Mouse (Mus musculus): ENCODE data around the gene B4galt5.

B4galt5 gene

GRCm38 (mm10) chr2:167331432-167331921, 17.5 kb downstream of the B4galt5 start:
- no peak for DNase-seq

GRCm38 (mm10) chr2:167330581-167330980, 18.4 kb downstream of the B4galt5 start:
- DNase-seq: no peak

DNA sequence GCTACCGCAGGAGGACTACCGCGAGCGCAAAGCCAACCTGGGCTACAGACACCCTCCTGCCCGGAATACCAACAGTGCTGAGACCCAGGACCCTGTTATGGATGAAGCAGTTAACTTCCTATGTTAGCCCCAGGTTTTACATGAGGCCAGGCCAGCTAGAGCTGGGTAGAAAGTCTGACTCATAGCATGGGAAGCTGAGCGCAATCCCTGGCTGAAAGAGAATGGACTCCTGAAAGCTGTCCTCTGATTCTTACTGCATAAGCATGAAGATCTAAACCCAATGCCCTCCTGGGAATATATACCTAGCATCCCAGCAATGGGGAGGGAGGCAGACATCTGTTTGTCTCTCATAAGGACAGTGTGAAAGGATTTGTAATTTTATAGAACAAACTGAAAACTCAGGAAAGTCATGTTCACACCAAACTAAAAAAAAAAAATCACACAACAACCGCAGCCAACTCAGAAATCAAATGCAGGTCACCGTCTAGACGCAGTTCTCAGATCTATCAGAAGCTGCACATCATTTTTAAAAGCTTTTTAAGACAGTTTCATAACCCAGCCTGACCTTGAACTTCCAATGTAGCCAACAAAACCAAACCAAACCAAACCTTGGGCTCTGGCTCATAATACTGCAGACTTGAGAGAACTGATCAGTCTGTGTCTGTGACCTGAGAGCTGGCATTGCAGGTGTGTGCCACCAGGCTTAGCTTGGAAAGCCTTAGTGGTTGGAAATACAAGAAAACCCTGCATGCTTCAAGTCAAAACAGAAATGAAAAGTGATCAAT, 19.3 kb downstream of the B4galt5 start:
- DNase-seq: no peak

- no peak for DNase-seq
Observed at GRCm38 (mm10) chr2:167328340-167328739, 20.6 kb downstream of the B4galt5 start.

DNA sequence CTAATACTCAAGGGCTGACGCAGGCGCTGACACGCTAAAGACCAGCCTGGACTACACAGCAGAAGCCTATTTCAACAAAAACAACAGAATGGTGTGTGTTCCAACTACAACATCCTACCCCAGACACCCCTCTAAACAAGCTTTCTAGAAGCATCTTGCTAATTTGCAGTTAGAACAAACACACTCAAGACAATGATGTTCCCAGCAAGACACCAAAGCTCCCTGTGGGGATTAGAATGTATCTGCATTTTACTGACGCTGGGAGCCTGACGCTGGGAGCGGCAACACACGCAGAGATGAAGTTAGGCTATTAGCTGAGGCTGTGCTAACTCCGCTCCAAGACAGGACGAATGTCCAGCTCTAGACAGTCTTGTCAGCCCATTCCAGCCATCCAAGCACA, 22.4 kb downstream of the B4galt5 start:
- no peak for DNase-seq

DNA sequence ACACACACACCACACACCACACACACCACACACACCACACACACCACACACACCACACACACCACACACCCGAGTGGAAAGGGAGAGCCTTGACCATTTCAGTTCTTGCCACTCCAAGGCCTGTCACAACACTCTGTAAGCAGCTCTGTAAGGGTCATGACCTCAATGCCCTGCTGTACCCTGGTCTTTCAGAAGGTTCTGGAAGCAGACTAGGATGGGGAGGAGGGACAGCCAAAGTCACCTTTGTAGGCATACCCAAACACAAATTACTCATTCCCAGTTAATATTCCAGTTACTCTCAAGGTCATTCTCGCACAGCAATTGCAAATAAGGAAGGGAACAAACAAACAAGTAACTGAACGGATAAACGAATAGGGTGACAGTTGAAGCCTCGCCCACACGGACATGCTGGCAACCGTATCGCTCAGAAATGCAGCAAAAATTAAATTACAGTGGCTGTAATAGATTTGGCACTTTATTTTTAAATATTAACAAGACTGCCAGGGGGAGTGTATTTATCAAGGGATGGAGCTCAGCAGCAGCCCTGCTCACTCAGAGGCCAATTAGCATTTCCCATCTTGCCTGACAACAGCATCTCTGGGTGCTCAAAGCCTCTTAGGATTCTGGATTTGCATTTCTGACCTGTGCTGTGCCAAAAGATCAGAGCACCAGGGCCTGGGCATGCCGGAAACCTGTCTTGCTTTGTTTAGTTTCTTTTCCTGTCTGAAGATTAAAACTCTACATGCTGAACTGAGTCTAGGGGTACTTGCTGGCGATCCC, 24.6 kb downstream of the B4galt5 start:
- DNase-seq: no peak

DNA sequence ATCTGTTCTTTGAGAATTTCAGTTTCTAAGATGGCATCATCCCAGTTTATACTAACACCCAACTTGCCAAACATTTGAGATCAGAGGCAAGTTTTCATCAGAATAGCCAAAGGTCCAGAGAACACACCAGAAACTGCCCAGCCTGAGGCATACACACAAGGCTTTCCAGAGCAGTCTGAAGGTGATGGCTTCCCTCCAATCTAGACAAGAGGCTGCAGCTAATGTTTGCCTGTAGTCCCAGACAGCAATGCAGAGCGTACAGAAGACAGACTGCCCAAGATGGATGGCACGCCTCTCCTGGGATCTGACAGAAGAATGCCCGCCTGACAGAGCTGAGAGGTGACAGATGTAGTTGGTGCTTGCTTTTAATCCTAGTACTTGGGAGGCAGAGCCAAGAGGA, 25.9 kb downstream of the B4galt5 start:
- DNase-seq: no peak

GRCm38 (mm10) chr2:167321372-167321771, 27.6 kb downstream of the B4galt5 start:
- DNase-seq: no peak

GRCm38 (mm10) chr2:167318981-167319380, 30.0 kb downstream of the B4galt5 start:
- DNase-seq: no peak

- peak; percentile 15 to 18 for DNase-seq
Observed at GRCm38 (mm10) chr2:167316724-167317187, 32.2 kb downstream of the B4galt5 start.

DNA sequence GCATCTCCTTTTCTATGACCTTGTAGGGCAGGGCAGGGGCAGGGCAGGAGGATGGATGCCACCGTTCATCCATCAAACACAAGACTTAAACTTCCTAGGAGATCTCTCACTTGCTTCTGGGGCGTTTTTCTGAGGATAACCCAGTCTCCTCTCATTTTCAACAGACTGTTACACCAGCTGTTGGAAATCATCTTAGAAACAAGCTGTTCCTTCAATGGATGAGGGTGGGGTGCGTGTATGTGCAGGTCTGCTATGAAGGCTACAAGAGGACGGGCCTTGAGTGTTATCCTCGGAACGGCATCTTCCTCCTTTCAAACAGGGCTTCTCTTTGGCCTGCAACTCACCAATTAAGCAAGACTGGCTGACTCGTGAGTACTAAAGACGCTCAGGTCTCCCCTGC, 34.5 kb downstream of the B4galt5 start:
- no peak for DNase-seq

DNA sequence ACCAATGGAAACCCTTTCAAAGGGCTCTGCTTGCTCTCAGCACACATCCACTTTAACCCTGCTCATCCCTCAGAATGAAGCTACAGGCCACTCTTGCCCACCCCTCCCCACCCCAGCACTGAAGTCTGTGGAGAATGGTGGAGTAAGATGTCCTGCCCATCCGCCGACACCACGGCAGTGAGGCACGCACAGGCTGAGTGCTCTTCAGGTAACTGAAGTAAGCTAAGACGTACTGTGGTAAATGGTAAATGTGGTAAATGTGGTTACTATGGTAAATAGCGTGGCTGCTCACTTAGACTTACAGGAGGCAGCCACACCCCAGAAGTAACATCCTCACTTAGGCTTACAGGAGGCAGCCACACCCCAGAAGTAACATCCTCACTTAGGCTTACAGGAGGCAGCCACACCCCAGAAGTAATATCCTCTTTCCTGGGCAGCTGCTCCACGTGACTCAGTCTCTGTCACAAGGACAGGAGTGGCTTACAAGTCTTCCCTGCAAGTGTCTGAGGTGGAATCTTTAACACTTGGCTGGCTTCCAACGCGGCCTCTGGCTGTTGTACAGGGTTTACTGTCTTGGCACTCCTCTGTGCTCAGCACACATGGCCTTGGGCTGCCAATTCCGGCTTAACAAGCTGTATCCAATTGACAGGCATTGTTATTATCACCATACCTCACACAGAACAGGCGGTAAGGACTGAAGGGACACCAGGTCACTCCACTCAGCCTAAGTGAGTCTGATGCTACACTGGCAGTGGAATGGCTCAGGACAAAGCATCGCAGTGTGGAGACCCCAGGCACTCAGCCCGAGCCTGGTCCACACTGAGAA, 35.3 kb downstream of the B4galt5 start:
- peak in 1 of 2 experiments; percentile 22 for DNase-seq

GRCm38 (mm10) chr2:167310121-167310520, 38.9 kb downstream of the B4galt5 start:
- DNase-seq: no peak

- no peak for DNase-seq
Observed at GRCm38 (mm10) chr2:167309286-167309685, 39.7 kb downstream of the B4galt5 start.

DNA sequence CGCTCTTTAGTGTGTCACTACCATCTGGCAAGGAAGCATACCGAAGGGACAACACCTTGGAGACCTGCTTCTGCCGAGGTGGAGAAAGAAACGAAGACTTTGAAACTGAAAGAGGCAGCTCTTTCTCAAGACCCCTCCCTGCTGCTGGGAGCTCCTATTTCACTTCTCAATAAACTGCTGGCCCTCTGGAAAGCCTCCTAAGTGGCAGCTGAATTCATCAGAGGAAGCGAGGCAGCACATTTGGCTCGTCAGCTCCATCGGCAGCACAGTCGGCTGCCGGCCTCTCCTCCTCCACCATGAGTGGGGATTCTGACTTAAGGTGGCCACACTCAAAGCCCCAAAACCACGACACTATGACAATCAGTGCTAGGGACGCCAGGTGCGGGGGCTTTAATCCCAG, 41.3 kb downstream of the B4galt5 start:
- no peak for DNase-seq

DNA sequence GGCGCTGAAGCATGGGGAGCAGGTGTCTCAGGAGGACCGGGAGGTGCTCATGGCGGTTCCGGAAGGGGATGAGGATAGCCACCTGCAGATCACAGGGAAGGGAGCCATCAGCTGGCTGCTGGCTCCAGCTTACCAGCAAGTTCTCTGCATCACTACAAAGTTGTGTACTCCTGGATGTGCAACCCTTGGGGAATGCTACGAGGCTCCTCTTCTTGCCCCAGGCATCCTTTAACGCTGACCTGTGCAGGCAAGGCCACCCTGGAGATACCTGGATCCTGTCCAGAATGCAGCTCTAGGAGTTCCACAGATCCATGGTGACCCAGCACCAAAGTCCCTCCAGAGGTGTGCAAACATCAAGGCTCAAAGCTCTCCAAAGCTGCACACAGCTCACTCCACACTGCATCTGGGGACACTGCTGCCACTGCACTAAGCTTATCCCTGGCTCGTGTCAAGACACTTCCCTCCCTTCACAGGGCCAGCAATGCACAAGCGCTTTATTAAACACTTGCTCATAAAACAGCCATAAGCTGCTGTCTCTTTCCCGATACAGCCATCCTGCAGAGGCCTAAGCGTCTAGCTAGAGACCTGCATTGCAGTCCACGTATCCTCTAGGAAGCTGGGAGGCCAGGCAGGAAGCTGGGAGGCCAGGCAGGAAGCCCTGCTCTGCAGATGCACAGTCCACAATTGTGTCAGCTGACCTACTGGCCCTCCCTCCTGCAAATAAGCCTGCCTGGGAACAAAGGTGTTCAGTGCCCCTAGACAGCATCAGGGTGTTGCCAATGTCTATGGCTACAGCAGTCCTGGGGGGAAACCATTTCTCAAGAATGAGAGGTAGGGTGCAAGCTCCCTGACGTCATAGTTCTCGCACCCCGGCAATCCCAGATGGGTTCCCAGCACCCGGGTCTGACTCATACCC, 42.1 kb downstream of the B4galt5 start:
- no peak for DNase-seq

DNA sequence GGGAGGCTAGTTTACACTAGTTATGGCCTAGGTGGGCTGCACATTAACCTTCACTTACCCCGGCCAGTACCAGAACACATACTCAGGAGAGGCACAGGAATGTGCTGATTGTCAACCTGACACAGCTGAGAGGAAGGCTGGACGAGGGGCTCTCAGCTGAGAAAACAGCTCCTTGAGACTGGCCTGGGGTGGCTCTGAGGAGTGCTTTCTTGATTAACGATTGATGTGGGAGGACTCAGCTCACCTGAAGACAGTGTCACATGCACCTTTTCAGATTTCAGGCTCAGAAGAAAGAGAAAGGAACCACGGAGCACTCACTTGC, 42.7 kb downstream of the B4galt5 start:
- no peak for DNase-seq

DNA sequence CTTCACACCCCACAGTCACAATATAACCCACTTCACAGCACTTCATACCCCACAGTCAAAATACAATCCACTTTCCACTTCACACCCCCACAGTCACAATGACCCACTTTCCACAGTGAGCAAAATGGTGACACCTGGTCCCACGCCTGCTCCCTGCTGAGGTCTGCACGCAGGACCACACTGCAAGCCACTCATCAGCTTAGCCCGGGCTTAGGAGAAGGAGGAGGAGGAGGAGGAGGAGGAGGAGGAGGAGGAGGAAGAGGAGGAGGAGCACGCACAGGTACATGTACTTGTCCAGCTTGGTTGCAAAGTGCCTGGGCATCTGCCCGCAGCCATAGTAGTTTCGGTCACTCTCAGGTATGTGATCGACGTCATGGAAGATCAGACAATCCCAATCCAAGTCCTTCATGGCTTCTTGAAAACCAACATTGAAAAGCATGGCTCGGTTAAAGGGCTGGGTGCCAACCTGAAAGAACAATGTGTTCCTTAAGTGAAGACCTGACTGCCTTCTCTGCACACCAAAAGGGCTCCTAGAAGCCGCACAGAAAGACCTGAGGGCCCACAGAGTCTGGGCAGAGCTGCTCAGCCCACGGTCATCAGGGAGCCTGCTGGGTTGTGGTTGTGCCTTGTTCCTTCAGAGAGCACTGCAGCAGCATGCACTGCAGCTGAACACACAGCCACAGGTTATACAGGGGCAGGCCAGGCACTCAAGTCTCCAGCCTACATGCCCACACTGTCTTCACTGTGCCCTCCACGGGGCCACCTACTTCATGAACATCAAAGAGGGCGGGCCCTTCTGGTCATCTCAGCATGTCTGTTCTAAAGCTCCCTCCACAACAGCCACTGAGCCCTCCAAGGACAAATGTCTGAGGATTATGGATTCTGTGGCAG, 43.4 kb downstream of the B4galt5 start:
- DNase-seq: no peak

- DNase-seq: no peak
Observed at GRCm38 (mm10) chr2:167304651-167305381, 44.2 kb downstream of the B4galt5 start.

DNA sequence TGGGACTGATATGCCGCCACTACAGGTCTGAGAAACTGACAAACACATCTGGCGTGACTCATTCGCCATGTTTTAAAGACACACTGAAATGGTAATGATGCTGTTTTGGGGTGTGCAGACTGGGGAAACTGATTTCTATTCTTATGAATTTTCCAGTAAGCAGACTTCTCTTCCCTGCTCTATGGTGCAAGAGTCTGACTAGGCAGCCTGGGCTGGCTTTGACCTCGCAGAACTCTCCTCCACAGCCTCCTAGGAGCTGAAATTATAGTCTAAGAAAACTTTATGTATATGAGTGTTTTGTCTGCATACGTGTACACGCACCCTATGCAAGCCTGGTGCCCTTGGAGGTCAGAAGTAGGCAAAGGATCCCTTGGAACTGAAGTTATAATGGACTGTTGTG, 45.2 kb downstream of the B4galt5 start:
- no peak for DNase-seq

All from thymus, adult 18-20 months (tissue).